Mouse (Mus musculus): ENCODE results near the gene BC048562. TPM values are rescaled to one million over a fixed set of nuclear protein-coding genes. Genes with fewer than 3 reads are reported as not detected.

The BC048562 gene
- polyA plus RNA-seq, 1 experiment from 2014 or later, result not detected

GRCm38 (mm10) chr9:108450292-108451169 is 14.2 kb downstream of the BC048562 start:
- H3K36me3 ChIP-seq (replicated peaks), result peaks cover 3% of the 10 kb centered on the region; the same call in 1 of the 2 replicates
- H3K4me1 ChIP-seq (replicated peaks), result peaks cover 43% of the 10 kb centered on the region
- H3K4me2 ChIP-seq, result peak overlapping the region; percentile 92
- peak overlapping the region; percentile 44 for H3K4me3 ChIP-seq (replicated peaks)
- no peak for ATAC-seq (ENCODE audit: insufficient read depth)
- H3K27me3 ChIP-seq, result no peaks in the 10 kb centered on the region
- no peaks in the 10 kb centered on the region for H3K9me3 ChIP-seq (replicated peaks)
- H3K9ac ChIP-seq, result peak overlapping the region; percentile 32; the same call in 1 of the 2 replicates
- peak overlapping the region; percentile 77 for H3K27ac ChIP-seq (replicated peaks)
- 55% methylated on average over 21 of the region's 21 CpGs for WGBS (ENCODE audit: insufficient replicate concordance)

- H3K4me1 ChIP-seq (replicated peaks), result peaks cover 49% of the 10 kb centered on the region
- peak overlapping the region; percentile 92 for H3K4me2 ChIP-seq
- WGBS (ENCODE audit: insufficient replicate concordance), result 26% methylated on average over 6 of the region's 6 CpGs
- H3K4me3 ChIP-seq (replicated peaks), result peak overlapping the region; percentile 44
- ATAC-seq (ENCODE audit: insufficient read depth), result peak; percentile 71
- H3K27ac ChIP-seq (replicated peaks), result peak overlapping the region; percentile 77
- no peaks in the 10 kb centered on the region for H3K27me3 ChIP-seq
- peak overlapping the region; percentile 32; the same call in 1 of the 2 replicates for H3K9ac ChIP-seq
- peaks cover 3% of the 10 kb centered on the region; the same call in 1 of the 2 replicates for H3K36me3 ChIP-seq (replicated peaks)
- no peaks in the 10 kb centered on the region for H3K9me3 ChIP-seq (replicated peaks)
These were observed 14.8 kb downstream of the BC048562 start for GRCm38 (mm10) chr9:108451170-108451493.

GRCm38 (mm10) chr9:108451519-108452160 is 15.4 kb downstream of the BC048562 start:
- peak overlapping the region; percentile 54; the same call in 1 of the 2 replicates for H3K9ac ChIP-seq
- ATAC-seq (ENCODE audit: insufficient read depth), result peak; percentile 32; the same call in 1 of the 2 replicates
- H3K4me2 ChIP-seq, result peak overlapping the region; percentile 92
- peaks cover 3% of the 10 kb centered on the region; the same call in 1 of the 2 replicates for H3K36me3 ChIP-seq (replicated peaks)
- no peaks in the 10 kb centered on the region for H3K9me3 ChIP-seq (replicated peaks)
- WGBS (ENCODE audit: insufficient replicate concordance), result 50% methylated on average over 6 of the region's 6 CpGs
- H3K27me3 ChIP-seq, result no peaks in the 10 kb centered on the region
- peak overlapping the region; percentile 77 for H3K27ac ChIP-seq (replicated peaks)
- H3K4me3 ChIP-seq (replicated peaks), result peak overlapping the region; percentile 66
- peaks cover 54% of the 10 kb centered on the region for H3K4me1 ChIP-seq (replicated peaks)

GRCm38 (mm10) chr9:108452291-108452906 is 16.1 kb downstream of the BC048562 start:
- Histone ChIP-seq H3K4me2 (peak overlapping the region; percentile 92), H3K4me3 (replicated peaks) (peak overlapping the region; percentile 66), H3K4me1 (replicated peaks) (peaks cover 58% of the 10 kb centered on the region), H3K27ac (replicated peaks) (peak overlapping the region; percentile 77), H3K9me3 (replicated peaks) (no peaks in the 10 kb centered on the region), H3K27me3 (no peaks in the 10 kb centered on the region), H3K36me3 (replicated peaks) (peaks cover 3% of the 10 kb centered on the region; the same call in 1 of the 2 replicates), H3K9ac (peak overlapping the region; percentile 54)
- WGBS (ENCODE audit: insufficient replicate concordance), result 1% methylated on average over 40 of the region's 40 CpGs
- peak; percentile 81 for ATAC-seq (ENCODE audit: insufficient read depth)

- no peak overlapping the region for H3K9ac ChIP-seq
- peaks cover 61% of the 10 kb centered on the region for H3K4me1 ChIP-seq (replicated peaks)
- peaks cover 3% of the 10 kb centered on the region; the same call in 1 of the 2 replicates for H3K36me3 ChIP-seq (replicated peaks)
- no peaks in the 10 kb centered on the region for H3K27me3 ChIP-seq
- peak overlapping the region; percentile 66 for H3K4me3 ChIP-seq (replicated peaks)
- ATAC-seq (ENCODE audit: insufficient read depth), result 0 out of 2 replicates have a peak, but pooled peaks have one; percentile 3
- peak overlapping the region; percentile 92 for H3K4me2 ChIP-seq
- 44% methylated on average over 6 of the region's 6 CpGs for WGBS (ENCODE audit: insufficient replicate concordance)
- H3K27ac ChIP-seq (replicated peaks), result no peak overlapping the region
- H3K9me3 ChIP-seq (replicated peaks), result no peaks in the 10 kb centered on the region
These were observed 16.6 kb downstream of the BC048562 start for GRCm38 (mm10) chr9:108452911-108453310.

GRCm38 (mm10) chr9:108453458-108453857 is 17.2 kb downstream of the BC048562 start:
- H3K27me3 ChIP-seq, result no peaks in the 10 kb centered on the region
- H3K36me3 ChIP-seq (replicated peaks), result peaks cover 3% of the 10 kb centered on the region; the same call in 1 of the 2 replicates
- H3K4me1 ChIP-seq (replicated peaks), result peaks cover 61% of the 10 kb centered on the region
- ATAC-seq (ENCODE audit: insufficient read depth), result no peak
- H3K4me3 ChIP-seq (replicated peaks), result no peak overlapping the region
- 60% methylated on average over 4 of the region's 4 CpGs for WGBS (ENCODE audit: insufficient replicate concordance)
- no peaks in the 10 kb centered on the region for H3K9me3 ChIP-seq (replicated peaks)
- H3K4me2 ChIP-seq, result no peak overlapping the region
- H3K9ac ChIP-seq, result no peak overlapping the region
- H3K27ac ChIP-seq (replicated peaks), result no peak overlapping the region

GRCm38 (mm10) chr9:108454429-108454828 is 18.1 kb downstream of the BC048562 start:
- no peaks in the 10 kb centered on the region for H3K27me3 ChIP-seq
- WGBS (ENCODE audit: insufficient replicate concordance), result 56% methylated on average over 6 of the region's 6 CpGs
- no peak for ATAC-seq (ENCODE audit: insufficient read depth)
- H3K9ac ChIP-seq, result no peak overlapping the region
- no peaks in the 10 kb centered on the region for H3K9me3 ChIP-seq (replicated peaks)
- no peak overlapping the region for H3K27ac ChIP-seq (replicated peaks)
- H3K36me3 ChIP-seq (replicated peaks), result 0 out of 2 replicates have a peak, but pooled peaks cover 2% of the 10 kb centered on the region
- H3K4me1 ChIP-seq (replicated peaks), result peaks cover 61% of the 10 kb centered on the region
- no peak overlapping the region for H3K4me2 ChIP-seq
- H3K4me3 ChIP-seq (replicated peaks), result no peak overlapping the region

- Histone ChIP-seq H3K4me2 (no peak overlapping the region), H3K36me3 (replicated peaks) (no peaks in the 10 kb centered on the region), H3K9ac (no peak overlapping the region), H3K9me3 (replicated peaks) (no peaks in the 10 kb centered on the region), H3K4me3 (replicated peaks) (no peak overlapping the region), H3K27me3 (no peaks in the 10 kb centered on the region), H3K4me1 (replicated peaks) (peaks cover 56% of the 10 kb centered on the region), H3K27ac (replicated peaks) (no peak overlapping the region)
- ATAC-seq (ENCODE audit: insufficient read depth), result no peak
- 39% methylated on average over 12 of the region's 12 CpGs for WGBS (ENCODE audit: insufficient replicate concordance)
These were observed 19.7 kb downstream of the BC048562 start for GRCm38 (mm10) chr9:108455747-108456571.

- no peak overlapping the region for H3K9ac ChIP-seq
- H3K4me1 ChIP-seq (replicated peaks), result peaks cover 56% of the 10 kb centered on the region
- H3K4me3 ChIP-seq (replicated peaks), result no peak overlapping the region
- no peak for ATAC-seq (ENCODE audit: insufficient read depth)
- H3K36me3 ChIP-seq (replicated peaks), result no peaks in the 10 kb centered on the region
- no peak overlapping the region for H3K4me2 ChIP-seq
- no peak overlapping the region for H3K27ac ChIP-seq (replicated peaks)
- WGBS (ENCODE audit: insufficient replicate concordance), result 77% methylated on average over 10 of the region's 10 CpGs
- H3K27me3 ChIP-seq, result no peaks in the 10 kb centered on the region
- H3K9me3 ChIP-seq (replicated peaks), result no peaks in the 10 kb centered on the region
These were observed 20.7 kb downstream of the BC048562 start for GRCm38 (mm10) chr9:108456953-108457352.

- Histone ChIP-seq H3K4me1 (replicated peaks) (peaks cover 43% of the 10 kb centered on the region), H3K4me2 (peak overlapping the region; percentile 88), H3K27ac (replicated peaks) (peak overlapping the region; percentile 85), H3K4me3 (replicated peaks) (peak overlapping the region; percentile 82), H3K9me3 (replicated peaks) (no peaks in the 10 kb centered on the region), H3K36me3 (replicated peaks) (peaks cover 21% of the 10 kb centered on the region), H3K27me3 (no peaks in the 10 kb centered on the region), H3K9ac (peak overlapping the region; percentile 83; the same call in 1 of the 2 replicates)
- ATAC-seq (ENCODE audit: insufficient read depth), result no peak; the same call in 1 of the 2 replicates
- 88% methylated on average over 1 of the region's 1 CpGs for WGBS (ENCODE audit: insufficient replicate concordance)
These were observed 23.6 kb downstream of the BC048562 start for GRCm38 (mm10) chr9:108459939-108460318.
